Mouse (Mus musculus) CH12.LX (cell line): ENCODE data around the gene Gm28047. TPM values are rescaled to one million over a fixed set of nuclear protein-coding genes. Genes with fewer than 3 reads are reported as not detected.

ENCODE experiments used
- DNase-seq: peaks from one replicate; pipeline ENCODE4 v3.0.0-alpha.2; 2013; ENCODE audit errors: extremely low read depth
- H3K27ac ChIP-seq: 2 replicates; pipeline ENCODE4 v1.5.1; 2012; ENCODE audit warnings: low read depth, mild to moderate bottlenecking, control low read depth, moderate library complexity; ENCODE audit not compliant: insufficient read depth
- H3K27me3 ChIP-seq: replicated peaks from 2 replicates; pipeline ENCODE3; 2012; ENCODE audit warnings: inconsistent platforms
- H3K36me3 ChIP-seq, 2 experiments: replicated peaks in 1 of 2; 2 replicates each; pipeline versions ENCODE3 to v1.6.1; 2012; ENCODE audit warnings: inconsistent platforms in 1 of 2, low read length in 1 of 2, mild to moderate bottlenecking in 1 of 2, mixed read lengths in 1 of 2, moderate library complexity in 1 of 2; ENCODE audit not compliant: control insufficient read depth in 1 of 2, insufficient read depth in 1 of 2
- H3K4me1 ChIP-seq, 2 experiments: 2 replicates each; pipeline ENCODE4 v1.6.1; 2012; ENCODE audit warnings: inconsistent platforms in 1 of 2, moderate library complexity in 1 of 2; ENCODE audit not compliant: insufficient read depth in 2 of 2, control insufficient read depth in 1 of 2
- H3K4me2 ChIP-seq: 2 replicates; pipeline ENCODE4 v1.6.1; 2012; ENCODE audit warnings: low read depth, mild to moderate bottlenecking, control low read depth; ENCODE audit not compliant: poor library complexity, insufficient read depth, severe bottlenecking
- H3K4me3 ChIP-seq, 3 experiments: fragments of 150-350 bp in 1 of 3; sonication (generic) in 1 of 3; replicated peaks in 1 of 3; 2 replicates each; pipeline versions ENCODE3 to v1.5.1; 2011 to 2012; ENCODE audit warnings: low read depth in 2 of 3, low read length in 2 of 3, mild to moderate bottlenecking in 2 of 3, moderate library complexity in 2 of 3, control low read depth in 1 of 3, improper control_type of control experiment in 1 of 3, inconsistent platforms in 1 of 3, mixed read lengths in 1 of 3; ENCODE audit not compliant: poor library complexity in 1 of 3
- H3K79me2 ChIP-seq: replicated peaks from 2 replicates; pipeline ENCODE4 v1.6.1; 2012; ENCODE audit warnings: mild to moderate bottlenecking, moderate library complexity; ENCODE audit not compliant: control insufficient read depth, poor library complexity, insufficient read depth, severe bottlenecking; ENCODE audit errors: extremely low read depth
- H3K9ac ChIP-seq: 2 replicates; pipeline ENCODE4 v1.6.1; 2012; ENCODE audit warnings: low read depth, mild to moderate bottlenecking, control low read depth, moderate library complexity; ENCODE audit not compliant: insufficient read depth
- H3K9me3 ChIP-seq: replicated peaks from 2 replicates; pipeline ENCODE3; 2012; ENCODE audit warnings: low read length, inconsistent platforms, mixed read lengths
- BHLHE40 ChIP-seq: IDR thresholded peaks from 2 replicates; pipeline ENCODE4 v1.6.1; 2011; ENCODE audit warnings: mild to moderate bottlenecking, low read depth, low read length, improper control_type of control experiment
- CHD1 ChIP-seq: IDR thresholded peaks from 2 replicates; pipeline ENCODE4 v1.6.1; 2012; ENCODE audit warnings: low read depth, low read length, improper control_type of control experiment, inconsistent platforms
- CHD2 ChIP-seq: IDR thresholded peaks from 2 replicates; pipeline ENCODE4 v1.6.1; 2011; ENCODE audit warnings: low read length, improper control_type of control experiment
- CTCF ChIP-seq, 2 experiments: IDR thresholded peaks in 1 of 2; conservative IDR thresholded peaks in 1 of 2; 2 replicates each; pipeline ENCODE4 v1.5.1; 2011 to 2012; ENCODE audit warnings: low read depth in 2 of 2, low read length in 2 of 2, improper control_type of control experiment in 1 of 2, inconsistent platforms in 1 of 2, mild to moderate bottlenecking in 1 of 2, moderate library complexity in 1 of 2
- ELF1 ChIP-seq: IDR thresholded peaks from 2 replicates; pipeline ENCODE4 v1.6.1; 2014; ENCODE audit warnings: low read depth, mild to moderate bottlenecking, inconsistent platforms, low read length, improper control_type of control experiment
- ETS1 ChIP-seq: conservative IDR thresholded peaks from 2 replicates; pipeline ENCODE4 v1.6.1; 2012; ENCODE audit warnings: low read depth, mild to moderate bottlenecking, inconsistent platforms, low read length, improper control_type of control experiment, moderate library complexity
- GABPA ChIP-seq: IDR thresholded peaks from 2 replicates; pipeline ENCODE4 v1.6.1; 2012; ENCODE audit warnings: low read depth, low read length, improper control_type of control experiment, inconsistent platforms; ENCODE audit not compliant: insufficient replicate concordance
- IRF4 ChIP-seq: IDR thresholded peaks from 2 replicates; pipeline ENCODE4 v1.6.1; 2014; ENCODE audit warnings: low read depth, mild to moderate bottlenecking, inconsistent platforms, low read length, improper control_type of control experiment
- JUN ChIP-seq: IDR thresholded peaks from 2 replicates; pipeline ENCODE4 v1.6.1; 2011; ENCODE audit warnings: low read depth, mild to moderate bottlenecking, low read length, improper control_type of control experiment, moderate library complexity; ENCODE audit not compliant: insufficient read depth
- KAT2A ChIP-seq: IDR thresholded peaks from 2 replicates; pipeline ENCODE4 v1.6.1; 2012; ENCODE audit warnings: low read length, improper control_type of control experiment, inconsistent platforms; ENCODE audit not compliant: insufficient replicate concordance
- MAFK ChIP-seq: IDR thresholded peaks from 2 replicates; pipeline ENCODE4 v1.6.1; 2011; ENCODE audit warnings: low read length, improper control_type of control experiment; ENCODE audit not compliant: insufficient replicate concordance
- MAZ ChIP-seq: IDR thresholded peaks from 2 replicates; pipeline ENCODE4 v1.6.1; 2012; ENCODE audit warnings: low read depth, mild to moderate bottlenecking, inconsistent platforms, low read length, improper control_type of control experiment, moderate library complexity
- MEF2A ChIP-seq: IDR thresholded peaks from 2 replicates; pipeline ENCODE4 v1.6.1; 2014; ENCODE audit warnings: low read depth, mild to moderate bottlenecking, inconsistent platforms, low read length, improper control_type of control experiment, borderline replicate concordance
- MYC ChIP-seq: IDR thresholded peaks from 2 replicates; pipeline ENCODE4 v1.6.1; 2011; ENCODE audit warnings: low read depth, mild to moderate bottlenecking, improper control_type of control experiment, low read length
- NRF1 ChIP-seq: IDR thresholded peaks from 2 replicates; pipeline ENCODE4 v1.6.1; 2014; ENCODE audit warnings: low read depth, mild to moderate bottlenecking, inconsistent platforms, low read length, improper control_type of control experiment, moderate library complexity
- PAX5 ChIP-seq: IDR thresholded peaks from 2 replicates; pipeline ENCODE4 v1.6.1; 2012; ENCODE audit warnings: low read length, inconsistent platforms, mixed read lengths
- POLR2A ChIP-seq: IDR thresholded peaks from 2 replicates; pipeline ENCODE4 v1.6.1; 2011; ENCODE audit warnings: low read depth, mild to moderate bottlenecking, improper control_type of control experiment, low read length
- POLR2AphosphoS2 ChIP-seq: IDR thresholded peaks from 2 replicates; pipeline ENCODE4 v1.6.1; 2011; ENCODE audit warnings: low read depth, low read length, improper control_type of control experiment
- RCOR1 ChIP-seq: conservative IDR thresholded peaks from 2 replicates; pipeline ENCODE4 v1.6.1; 2012; ENCODE audit warnings: low read depth, mild to moderate bottlenecking, inconsistent platforms, low read length, improper control_type of control experiment
- SIN3A ChIP-seq: IDR thresholded peaks from 2 replicates; pipeline ENCODE4 v1.6.1; 2012; ENCODE audit warnings: low read length, improper control_type of control experiment, inconsistent platforms
- SMC3 ChIP-seq: IDR thresholded peaks from 2 replicates; pipeline ENCODE4 v1.6.1; 2011; ENCODE audit warnings: low read depth, low read length, improper control_type of control experiment
- TBP ChIP-seq: conservative IDR thresholded peaks from 2 replicates; pipeline ENCODE4 v1.6.1; 2011; ENCODE audit warnings: low read depth, low read length, improper control_type of control experiment
- TCF12 ChIP-seq: IDR thresholded peaks from 2 replicates; pipeline ENCODE4 v1.6.1; 2014; ENCODE audit warnings: low read depth, mild to moderate bottlenecking, inconsistent platforms, low read length, improper control_type of control experiment
- UBTF ChIP-seq: IDR thresholded peaks from 2 replicates; pipeline ENCODE4 v1.6.1; 2012; ENCODE audit warnings: low read depth, mild to moderate bottlenecking, inconsistent platforms, low read length, improper control_type of control experiment, moderate library complexity
- USF1 ChIP-seq: IDR thresholded peaks from 2 replicates; pipeline ENCODE4 v1.6.1; 2014; ENCODE audit warnings: low read depth, mild to moderate bottlenecking, inconsistent platforms, low read length, improper control_type of control experiment
- ZC3H11A ChIP-seq: IDR thresholded peaks from 2 replicates; pipeline ENCODE4 v1.6.1; 2012; ENCODE audit warnings: low read depth, mild to moderate bottlenecking, inconsistent platforms, low read length, improper control_type of control experiment
- ZKSCAN1 ChIP-seq: IDR thresholded peaks from 2 replicates; pipeline ENCODE4 v1.6.1; 2012; ENCODE audit warnings: low read depth, inconsistent platforms, low read length, improper control_type of control experiment, borderline replicate concordance
- ZNF384 ChIP-seq: IDR thresholded peaks from 2 replicates; pipeline ENCODE4 v1.6.1; 2012; ENCODE audit warnings: low read depth, low read length, improper control_type of control experiment, inconsistent platforms
- dilution Hi-C: fragments of 300-500 bp; cut with MboI; formaldehyde crosslinking; loops from 2 replicates; pipeline ENCODE4 v1.14.3; 2020; ENCODE audit warnings: low sequenced_read_pairs; ENCODE audit not compliant: extremely low pct_unique_long_range_greater_than_20kb, extremely low pct_ligation_motif_present
- in situ Hi-C: fragments of 300-500 bp; cut with MboI; formaldehyde crosslinking; loops from 3 replicates; pipeline ENCODE4 v1.14.3; 2019; ENCODE audit warnings: low sequenced_read_pairs, low pct_ligation_motif_present, low pct_unique_long_range_greater_than_20kb, mixed read lengths
- polyA plus RNA-seq: library from polyadenylated mRNA; unstranded; fragments of >175 nt; gene quantifications from 2 replicates; pipeline ENCODE4 v1.2.1, GENCODE M21; 2012; ENCODE audit warnings: low read depth; ENCODE audit not compliant: insufficient read length
- total RNA-seq, 2 experiments: library from RNA; depleted of rRNA; stranded (reverse); fragments of 300-350 nt in 1 of 2; fragments of >200 nt in 1 of 2; gene quantifications; 2 replicates each; pipeline ENCODE4 v1.2.3; 2012 to 2014

Gm28047 gene
- total and polyA plus RNA-seq, 3 experiments, result not detected

DNA sequence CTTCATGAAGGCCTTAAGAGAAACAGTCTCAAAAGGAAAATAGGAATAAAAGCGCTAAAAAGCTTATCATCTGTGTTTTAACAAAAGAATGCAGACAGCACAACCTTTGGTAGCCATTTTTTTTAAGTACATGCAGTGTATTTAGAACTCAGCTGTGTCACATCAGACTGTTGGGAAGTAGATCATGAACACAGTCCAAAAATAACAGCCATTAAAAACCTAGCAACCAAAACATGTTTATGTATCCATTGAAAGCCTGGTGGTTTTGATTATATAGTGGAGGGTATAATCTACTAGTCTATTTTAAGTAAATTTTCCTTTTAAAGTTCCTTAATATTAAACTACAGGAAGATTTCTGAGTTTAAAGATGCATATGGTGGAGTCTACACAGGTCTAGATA lies 34.3 kb downstream of the Gm28047 start:
- no peaks in the 10 kb centered on the region for H3K27me3 ChIP-seq
- in situ Hi-C loops, result no loop called here

GRCm38 (mm10) chr15:102589826-102590225 lies 35.0 kb downstream of the Gm28047 start:
- H3K36me3 ChIP-seq, result peaks cover 6 to 25% of the 10 kb centered on the region in 2 experiments
- H3K79me2 ChIP-seq, result 0 out of 2 replicates have a peak, but pooled peaks cover 3% of the 10 kb centered on the region
- H3K9me3 ChIP-seq, result no peaks in the 10 kb centered on the region
- in situ Hi-C loops (no loop called here), dilution Hi-C loops (no loop called here)
- no peak overlapping the region for H3K4me2 ChIP-seq
- DNase-seq, result no peak
- H3K4me3 ChIP-seq, result no peak overlapping the region
- no peaks in the 10 kb centered on the region for H3K4me1 ChIP-seq
- H3K27me3 ChIP-seq, result no peaks in the 10 kb centered on the region
- H3K27ac ChIP-seq, result no peak overlapping the region
- H3K9ac ChIP-seq, result no peak overlapping the region
- no peak for TF ChIP-seq USF1
- no peak for TF ChIP-seq SIN3A
- TF ChIP-seq JUN, result no peak
- TF ChIP-seq IRF4, result no peak
- TF ChIP-seq ELF1, result no peak
- TF ChIP-seq BHLHE40, result no peak
- TF ChIP-seq KAT2A, result no peak
- TF ChIP-seq MYC, result no peak
- no peak for TF ChIP-seq NRF1
- no peak for TF ChIP-seq CHD2
- no peak for TF ChIP-seq PAX5
- TF ChIP-seq CHD1, result no peak
- TF ChIP-seq ETS1, result no peak
- no peak for TF ChIP-seq UBTF
- TF ChIP-seq MEF2A, result no peak
- TF ChIP-seq CTCF (conservative IDR thresholded peaks at IDR 0.05 in 1 of 2, IDR thresholded peaks at IDR 0.05 in 1 of 2; ENCODE audit: low read depth in 2 of 2, low read length in 2 of 2), result no peak
- TF ChIP-seq MAZ, result no peak

More for the DNA sequence above, 34.3 kb downstream of the Gm28047 start:
- TF ChIP-seq MAFK (no peak), IRF4 (no peak), SMC3 (no peak), ZNF384 (no peak), PAX5 (no peak), GABPA (no peak), JUN (no peak), CTCF (conservative IDR thresholded peaks at IDR 0.05 in 1 of 2, IDR thresholded peaks at IDR 0.05 in 1 of 2; ENCODE audit: low read depth in 2 of 2, low read length in 2 of 2) (no peak), TBP (no peak), ZKSCAN1 (no peak), KAT2A (no peak), CHD1 (no peak), POLR2A (no peak), POLR2AphosphoS2 (no peak), RCOR1 (no peak), TCF12 (no peak), ZC3H11A (no peak), UBTF (no peak)
- Histone ChIP-seq H3K79me2 (0 out of 2 replicates have a peak, but pooled peaks cover 1% of the 10 kb centered on the region), H3K4me2 (no peak overlapping the region), H3K4me1 (no peaks in the 10 kb centered on the region), H3K36me3 (peaks cover 6 to 25% of the 10 kb centered on the region in 2 experiments), H3K9me3 (no peaks in the 10 kb centered on the region), H3K4me3 (no peak overlapping the region), H3K9ac (no peak overlapping the region), H3K27ac (no peak overlapping the region)
- dilution Hi-C loops, result no loop called here
- no peak for DNase-seq
